Mouse (Mus musculus) heart, adult 2 months (tissue): ENCODE data around the gene Krt20. TPM values are rescaled to one million over a fixed set of nuclear protein-coding genes. Genes with fewer than 3 reads are reported as not detected.
A peak's percentile ranks its signal among the peaks of the same experiment; 100 is the strongest.

Experiments
- DNase-seq, 2 experiments: peaks; one replicate each; pipeline ENCODE4 v3.0.0; 2021
- H3K27ac ChIP-seq: fragments of 200-600 bp; 2 replicates; pipeline ENCODE4 v1.8.1; 2022
- H3K27me3 ChIP-seq: fragments of 200-500 bp; 2 replicates; pipeline ENCODE4 v1.6.1; 2012; ENCODE audit warnings: mild to moderate bottlenecking, low read length, inconsistent platforms, mixed read lengths; ENCODE audit not compliant: control insufficient read depth, insufficient read depth
- H3K36me3 ChIP-seq: fragments of 200-500 bp; 2 replicates; pipeline ENCODE4 v1.6.1; 2012; ENCODE audit warnings: low read length, inconsistent platforms; ENCODE audit not compliant: control insufficient read depth, insufficient read depth
- H3K4me1 ChIP-seq: fragments of 200-500 bp; 2 replicates; pipeline ENCODE4 v1.6.1; 2011; ENCODE audit warnings: low read length; ENCODE audit not compliant: control insufficient read depth, insufficient read depth
- H3K4me3 ChIP-seq: fragments of 200-600 bp; 2 replicates; pipeline ENCODE4 v1.8.1; 2022
- H3K79me2 ChIP-seq: fragments of 200-500 bp; replicated peaks from 2 replicates; pipeline ENCODE4 v1.6.1; 2012; ENCODE audit warnings: mild to moderate bottlenecking, inconsistent platforms, low read length, moderate library complexity, mixed read lengths; ENCODE audit not compliant: control insufficient read depth, insufficient read depth
- H3K9ac ChIP-seq: fragments of 200-500 bp; 2 replicates; pipeline ENCODE4 v1.6.1; 2012; ENCODE audit warnings: low read depth, mild to moderate bottlenecking, control low read depth, inconsistent platforms, low read length, mixed read lengths
- CTCF ChIP-seq: fragments of 200-600 bp; IDR thresholded peaks from 2 replicates; pipeline ENCODE4 v1.8.1; 2022; ENCODE audit warnings: antibody characterized with exemption, mild to moderate bottlenecking, moderate library complexity
- EP300 ChIP-seq: fragments of 200-500 bp; IDR thresholded peaks from 2 replicates; pipeline ENCODE4 v1.6.1; 2011; ENCODE audit warnings: low read depth, low read length, control low read depth; ENCODE audit not compliant: insufficient read depth
- POLR2A ChIP-seq: fragments of 200-500 bp; IDR thresholded peaks from 2 replicates; pipeline ENCODE4 v1.6.1; 2011; ENCODE audit warnings: mild to moderate bottlenecking, low read depth, low read length, control low read depth; ENCODE audit not compliant: insufficient read depth
- WGBS: fragments of 180-500 bp; shearing (Covaris S2); methylation state at CpG from one replicate; pipeline ENCODE4 v1.1.7; 2018; 5-methylcytosine and 5-hydroxymethylcytosine counted together
- intact Hi-C: fragments of 180-260 bp; cut with DNase I; formaldehyde crosslinking; loops from one replicate; pipeline ENCODE4 v1.15.1; 2025
- polyA plus RNA-seq: library from polyadenylated mRNA; depleted of rRNA; stranded (reverse); fragments of >200 nt; gene quantifications from 2 replicates; pipeline ENCODE4 v1.2.3, GENCODE M21; 2012; rRNA removed
- total RNA-seq, 2 experiments: library from RNA; stranded (reverse); gene quantifications; 2 replicates each; pipeline ENCODE4 v1.2.3; 2021

The Krt20 gene
- total and polyA plus RNA-seq, 3 experiments = 0.06 TPM; not detected in 2

GRCm38 (mm10) chr11:99385813-99386721 lies 51.9 kb downstream of the Krt20 start:
- H3K9ac ChIP-seq = peak overlapping the region; percentile 65
- H3K27ac ChIP-seq = peak overlapping the region; percentile 83
- H3K4me1 ChIP-seq = no peaks in the 10 kb centered on the region
- no peaks in the 10 kb centered on the region for H3K27me3 ChIP-seq
- under 1% methylated on average over 71 of the region's 71 CpGs for WGBS
- peak overlapping the region; percentile 57 for H3K4me3 ChIP-seq
- no peaks in the 10 kb centered on the region for H3K36me3 ChIP-seq
- TF ChIP-seq EP300 (0 out of 2 replicates have a peak, but pooled peaks have one; percentile 21), CTCF (no peak), POLR2A (peak; percentile 69)
- peak; percentile 92 to 95 for DNase-seq
- no peaks in the 10 kb centered on the region; the same call in 1 of the 2 replicates for H3K79me2 ChIP-seq
- intact Hi-C loops = no loop called here

- Histone ChIP-seq H3K4me3 (no peak overlapping the region), H3K27me3 (no peaks in the 10 kb centered on the region), H3K36me3 (no peaks in the 10 kb centered on the region), H3K27ac (no peak overlapping the region), H3K9ac (no peak overlapping the region), H3K79me2 (no peaks in the 10 kb centered on the region; the same call in 1 of the 2 replicates), H3K4me1 (no peaks in the 10 kb centered on the region)
- intact Hi-C loops = loop anchor here (1.0 to 2.0 kb wide), 3 partner anchors 84 to 903 kb away; no protein-coding TSS in a partner anchor
- peak; percentile 55 to 79 for DNase-seq
- TF ChIP-seq EP300 = 0 out of 2 replicates have a peak, but pooled peaks have one; percentile 40
- TF ChIP-seq POLR2A = no peak
- no peak; the same call in 1 of the 2 replicates for TF ChIP-seq CTCF
- WGBS = 6% methylated on average over 5 of the region's 5 CpGs
Measured at GRCm38 (mm10) chr11:99379568-99379967, 58.4 kb downstream of the Krt20 start.

Other genes with a start within 250 kb of the Krt20 start
- 10 to 100 TPM; 41.8 to 44.6 TPM for gene Smarce1, start 207.1 kb downstream of the Krt20 start, total RNA-seq
- gene Smarce1, start 207.1 kb downstream of the Krt20 start, polyA plus RNA-seq = 22.2 and 29.3 TPM in 2 replicates
- gene Krt222, start 194.1 kb downstream of the Krt20 start, total RNA-seq = 10 to 100 TPM; 26.9 to 31.0 TPM
- gene Krt222, start 194.1 kb downstream of the Krt20 start, polyA plus RNA-seq = 6.8 and 12.7 TPM in 2 replicates
- gene Krt24, start 152.9 kb downstream of the Krt20 start, total RNA-seq = not detected
- not detected in 2 replicates for gene Krt24, start 152.9 kb downstream of the Krt20 start, polyA plus RNA-seq
- gene Krt25, start 115.2 kb downstream of the Krt20 start, total RNA-seq = not detected
- gene Krt25, start 115.2 kb downstream of the Krt20 start, polyA plus RNA-seq = not detected in 2 replicates
- gene Krt26, start 100.2 kb downstream of the Krt20 start, total RNA-seq = not detected
- not detected in 2 replicates for gene Krt26, start 100.2 kb downstream of the Krt20 start, polyA plus RNA-seq
- gene Krt27, start 87.0 kb downstream of the Krt20 start, total RNA-seq = not detected
- not detected in 2 replicates for gene Krt27, start 87.0 kb downstream of the Krt20 start, polyA plus RNA-seq
- gene Krt28, start 63.2 kb downstream of the Krt20 start, total RNA-seq = not detected
- gene Krt28, start 63.2 kb downstream of the Krt20 start, polyA plus RNA-seq = not detected in 2 replicates
- 1 to 10 TPM; 4.4 to 5.1 TPM for gene Krt10, start 48.8 kb downstream of the Krt20 start, total RNA-seq
- 0.76 and 1.6 TPM in 2 replicates for gene Krt10, start 48.8 kb downstream of the Krt20 start, polyA plus RNA-seq
- gene Krt12, start 15.9 kb downstream of the Krt20 start, total RNA-seq = not detected
- not detected in 2 replicates for gene Krt12, start 15.9 kb downstream of the Krt20 start, polyA plus RNA-seq
- not detected for gene Krt23, start 55.0 kb upstream of the Krt20 start, total RNA-seq
- gene Krt23, start 55.0 kb upstream of the Krt20 start, polyA plus RNA-seq = 0.80 TPM in 1 of 2 replicates, not detected in the other
- gene Krt39, start 83.2 kb upstream of the Krt20 start, total RNA-seq = not detected
- gene Krt39, start 83.2 kb upstream of the Krt20 start, polyA plus RNA-seq = not detected in 2 replicates
- gene Krt40, start 105.0 kb upstream of the Krt20 start, total RNA-seq = not detected
- not detected in 2 replicates for gene Krt40, start 105.0 kb upstream of the Krt20 start, polyA plus RNA-seq
- gene Krtap3-3, start 112.7 kb upstream of the Krt20 start, total RNA-seq = not detected
- gene Krtap3-3, start 112.7 kb upstream of the Krt20 start, polyA plus RNA-seq = not detected in 2 replicates
- gene Krtap3-2, start 118.7 kb upstream of the Krt20 start, total RNA-seq = not detected
- gene Krtap3-2, start 118.7 kb upstream of the Krt20 start, polyA plus RNA-seq = not detected in 2 replicates
- not detected for gene Gm11939, start 121.3 kb upstream of the Krt20 start, total RNA-seq
- not detected in 2 replicates for gene Gm11939, start 121.3 kb upstream of the Krt20 start, polyA plus RNA-seq
- not detected for gene Krtap3-1, start 128.5 kb upstream of the Krt20 start, total RNA-seq
- gene Krtap3-1, start 128.5 kb upstream of the Krt20 start, polyA plus RNA-seq = not detected in 2 replicates
- not detected for gene Krtap1-5, start 142.9 kb upstream of the Krt20 start, total RNA-seq
- gene Krtap1-5, start 142.9 kb upstream of the Krt20 start, polyA plus RNA-seq = not detected in 2 replicates
- gene Krtap1-4, start 145.5 kb upstream of the Krt20 start, total RNA-seq = not detected
- not detected in 2 replicates for gene Krtap1-4, start 145.5 kb upstream of the Krt20 start, polyA plus RNA-seq
- gene Krtap1-3, start 153.2 kb upstream of the Krt20 start, total RNA-seq = not detected
- not detected in 2 replicates for gene Krtap1-3, start 153.2 kb upstream of the Krt20 start, polyA plus RNA-seq
- not detected for gene Krtap9-3, start 160.0 kb upstream of the Krt20 start, total RNA-seq
- gene Krtap9-3, start 160.0 kb upstream of the Krt20 start, polyA plus RNA-seq = not detected in 2 replicates
- gene Gm11938, start 165.2 kb upstream of the Krt20 start, total RNA-seq = not detected
- not detected in 2 replicates for gene Gm11938, start 165.2 kb upstream of the Krt20 start, polyA plus RNA-seq
- not detected for gene Gm11937, start 172.0 kb upstream of the Krt20 start, total RNA-seq
- gene Gm11937, start 172.0 kb upstream of the Krt20 start, polyA plus RNA-seq = not detected in 2 replicates
- not detected for gene Krtap2-4, start 176.7 kb upstream of the Krt20 start, total RNA-seq
- gene Krtap2-4, start 176.7 kb upstream of the Krt20 start, polyA plus RNA-seq = not detected in 2 replicates
- not detected for gene Gm11562, start 182.3 kb upstream of the Krt20 start, total RNA-seq
- not detected in 2 replicates for gene Gm11562, start 182.3 kb upstream of the Krt20 start, polyA plus RNA-seq
- not detected for gene Krtap4-1, start 190.1 kb upstream of the Krt20 start, total RNA-seq
- not detected in 2 replicates for gene Krtap4-1, start 190.1 kb upstream of the Krt20 start, polyA plus RNA-seq
- not detected for gene Krtap4-2, start 196.9 kb upstream of the Krt20 start, total RNA-seq
- gene Krtap4-2, start 196.9 kb upstream of the Krt20 start, polyA plus RNA-seq = not detected in 2 replicates
- not detected for gene Krtap4-7, start 205.9 kb upstream of the Krt20 start, total RNA-seq
- not detected in 2 replicates for gene Krtap4-7, start 205.9 kb upstream of the Krt20 start, polyA plus RNA-seq
- gene Gm11555, start 212.1 kb upstream of the Krt20 start, total RNA-seq = not detected
- not detected in 2 replicates for gene Gm11555, start 212.1 kb upstream of the Krt20 start, polyA plus RNA-seq
- gene Gm11563, start 220.8 kb upstream of the Krt20 start, total RNA-seq = not detected
- not detected in 2 replicates for gene Gm11563, start 220.8 kb upstream of the Krt20 start, polyA plus RNA-seq
- not detected for gene Krtap4-6, start 227.8 kb upstream of the Krt20 start, total RNA-seq
- gene Krtap4-6, start 227.8 kb upstream of the Krt20 start, polyA plus RNA-seq = not detected in 2 replicates